Mouse (Mus musculus) kidney, embryonic 14.5 days (tissue): Measurements from ENCODE around the gene Carns1. TPM values are rescaled to one million over a fixed set of nuclear protein-coding genes. Genes with fewer than 3 reads are reported as not detected.

Experiments used
- ATAC-seq: fragments of 200-750 bp; cut with Nextera tagmentation; 2 replicates; pipeline ENCODE4 v1.8.0; 2017; ENCODE audit warnings: moderate number of reproducible peaks, mild to moderate bottlenecking, moderate TSS enrichment, moderate library complexity; ENCODE audit not compliant: low FRiP score, low TSS enrichment
- H3K27ac ChIP-seq: fragments of 300-500 bp; sonication (generic); 2 replicates; pipeline ENCODE4 v1.5.1; 2014; ENCODE audit warnings: low read depth, mild to moderate bottlenecking, low read length, moderate library complexity, mixed read lengths
- H3K27me3 ChIP-seq: fragments of 300-500 bp; sonication (generic); 2 replicates; pipeline ENCODE4 v1.6.1; 2014; ENCODE audit warnings: mild to moderate bottlenecking, low read length; ENCODE audit not compliant: control insufficient read depth, insufficient read depth
- H3K36me3 ChIP-seq: fragments of 300-500 bp; sonication (generic); 2 replicates; pipeline ENCODE4 v1.6.1; 2014; ENCODE audit warnings: low read length, mixed read lengths; ENCODE audit not compliant: control insufficient read depth, insufficient read depth
- H3K4me1 ChIP-seq: fragments of 300-500 bp; sonication (generic); 2 replicates; pipeline ENCODE4 v1.6.1; 2014; ENCODE audit warnings: low read length, mixed read lengths; ENCODE audit not compliant: control insufficient read depth, insufficient read depth
- H3K4me2 ChIP-seq: fragments of 300-500 bp; sonication (generic); replicated peaks from 2 replicates; pipeline ENCODE4 v1.6.1; 2014; ENCODE audit warnings: low read depth, mild to moderate bottlenecking, low read length
- H3K4me3 ChIP-seq: fragments of 300-500 bp; sonication (generic); 2 replicates; pipeline ENCODE4 v1.5.1; 2014; ENCODE audit warnings: mild to moderate bottlenecking, low read length
- H3K9ac ChIP-seq: fragments of 300-500 bp; sonication (generic); 2 replicates; pipeline ENCODE4 v1.6.1; 2014; ENCODE audit warnings: low read depth, mild to moderate bottlenecking, low read length, moderate library complexity
- H3K9me3 ChIP-seq: fragments of 300-500 bp; sonication (generic); 2 replicates; pipeline ENCODE4 v1.6.1; 2016; ENCODE audit warnings: low read length; ENCODE audit not compliant: control insufficient read depth
- WGBS: fragments of 180-500 bp; shearing (Covaris S2); extraction: QIAGEN DNeasy Blood & Tissue Kit; methylation state at CpG from one replicate; pipeline ENCODE4 v1.1.7; 2014; 5-methylcytosine and 5-hydroxymethylcytosine counted together
- polyA plus RNA-seq: library from polyadenylated mRNA; unstranded; fragments of >200 nt; fragmentation: Nextera tagmentation; extraction: Ambion mirVana; gene quantifications from 2 replicates; pipeline ENCODE4 v1.2.1, GENCODE M21; 2014

Gene Carns1
- polyA plus RNA-seq, 1 experiment from 2014 or later: 1.7 TPM

GRCm38 (mm10) chr19:4194776-4195650, 19.7 kb upstream of the Carns1 start:
- Histone ChIP-seq H3K27me3 (no peaks in the 10 kb centered on the region), H3K9me3 (no peaks in the 10 kb centered on the region), H3K4me2 (no peak overlapping the region), H3K27ac (peak overlapping the region; percentile 11; the same call in 1 of the 2 replicates), H3K9ac (peak overlapping the region; percentile 12; the same call in 1 of the 2 replicates), H3K4me1 (peaks cover 30% of the 10 kb centered on the region), H3K4me3 (no peak overlapping the region), H3K36me3 (peaks cover 66% of the 10 kb centered on the region)
- ATAC-seq: no peak
- WGBS: 78% methylated on average over 12 of the region's 12 CpGs

- Histone ChIP-seq H3K4me1 (peaks cover 29% of the 10 kb centered on the region), H3K4me3 (no peak overlapping the region), H3K27me3 (no peaks in the 10 kb centered on the region), H3K36me3 (peaks cover 57% of the 10 kb centered on the region), H3K27ac (no peak overlapping the region), H3K9ac (0 out of 2 replicates have a peak overlapping the region, but pooled peaks have one; percentile 12), H3K4me2 (peak overlapping the region; percentile 93; the same call in 1 of the 2 replicates), H3K9me3 (no peaks in the 10 kb centered on the region)
- no peak for ATAC-seq
- 87% methylated on average over 8 of the region's 8 CpGs for WGBS
Observed at GRCm38 (mm10) chr19:4194021-4194724, 18.9 kb upstream of the Carns1 start.

GRCm38 (mm10) chr19:4193129-4193528, 17.9 kb upstream of the Carns1 start:
- Histone ChIP-seq H3K27ac (peak overlapping the region; percentile 98; the same call in 1 of the 2 replicates), H3K4me1 (peaks cover 29% of the 10 kb centered on the region), H3K4me2 (peak overlapping the region; percentile 93), H3K36me3 (peaks cover 52% of the 10 kb centered on the region), H3K9ac (peak overlapping the region; percentile 97), H3K27me3 (no peaks in the 10 kb centered on the region), H3K9me3 (no peaks in the 10 kb centered on the region), H3K4me3 (peak overlapping the region; percentile 97)
- 69% methylated on average over 6 of the region's 6 CpGs for WGBS
- ATAC-seq: no peak

GRCm38 (mm10) chr19:4192251-4192985, 17.1 kb upstream of the Carns1 start:
- peaks cover 29% of the 10 kb centered on the region for H3K4me1 ChIP-seq
- peak overlapping the region; percentile 97 for H3K4me3 ChIP-seq
- no peak; the same call in none of the 2 replicates for ATAC-seq
- H3K27me3 ChIP-seq: no peaks in the 10 kb centered on the region
- WGBS: 1% methylated on average over 41 of the region's 52 CpGs
- H3K4me2 ChIP-seq: peak overlapping the region; percentile 93
- H3K9me3 ChIP-seq: no peaks in the 10 kb centered on the region
- peak overlapping the region; percentile 97 for H3K9ac ChIP-seq
- peak overlapping the region; percentile 98 for H3K27ac ChIP-seq
- H3K36me3 ChIP-seq: peaks cover 45% of the 10 kb centered on the region

- Histone ChIP-seq H3K27me3 (no peaks in the 10 kb centered on the region), H3K9ac (peak within 1 kb of the TSS; percentile 97), H3K4me1 (peaks cover 29% of the 10 kb centered on the region), H3K4me3 (peak within 1 kb of the TSS; percentile 97), H3K36me3 (peaks cover 37% of the 10 kb centered on the region), H3K9me3 (no peaks in the 10 kb centered on the region), H3K4me2 (peak within 1 kb of the TSS; percentile 93), H3K27ac (peak within 1 kb of the TSS; percentile 98)
- ATAC-seq: peak; percentile 93
- 4% methylated on average over 41 of the region's 47 CpGs for WGBS
Observed at GRCm38 (mm10) chr19:4191528-4192250, 16.4 kb upstream of the Carns1 start, which contains the start of gene Ppp1ca. TSS of gene Ppp1ca (plus strand) at chr19:4192065.

- Histone ChIP-seq H3K4me1 (peaks cover 22% of the 10 kb centered on the region), H3K9ac (peak within 1 kb of the TSS; percentile 97), H3K9me3 (no peaks in the 10 kb centered on the region), H3K27me3 (no peaks in the 10 kb centered on the region), H3K36me3 (peaks cover 30% of the 10 kb centered on the region), H3K27ac (peak within 1 kb of the TSS; percentile 98), H3K4me2 (peak within 1 kb of the TSS; percentile 93), H3K4me3 (peak within 1 kb of the TSS; percentile 97)
- WGBS: 34% methylated on average over 4 of the region's 4 CpGs
- ATAC-seq: no peak
Observed at GRCm38 (mm10) chr19:4190831-4191334, 15.6 kb upstream of the Carns1 start, which contains the start of gene Tbc1d10c. TSS of gene Tbc1d10c (minus strand) at chr19:4191284.

GRCm38 (mm10) chr19:4189051-4189620, 13.9 kb upstream of the Carns1 start:
- 84% methylated on average over 12 of the region's 12 CpGs for WGBS
- peaks cover 13% of the 10 kb centered on the region for H3K36me3 ChIP-seq
- H3K4me1 ChIP-seq: peaks cover 30% of the 10 kb centered on the region
- H3K9ac ChIP-seq: no peak overlapping the region
- no peaks in the 10 kb centered on the region for H3K9me3 ChIP-seq
- no peak overlapping the region for H3K4me2 ChIP-seq
- H3K27ac ChIP-seq: no peak overlapping the region
- ATAC-seq: no peak
- H3K4me3 ChIP-seq: no peak overlapping the region
- no peaks in the 10 kb centered on the region for H3K27me3 ChIP-seq

- no peak overlapping the region for H3K4me3 ChIP-seq
- no peak overlapping the region for H3K27ac ChIP-seq
- no peaks in the 10 kb centered on the region for H3K36me3 ChIP-seq
- peaks cover 17% of the 10 kb centered on the region for H3K4me1 ChIP-seq
- no peak overlapping the region for H3K4me2 ChIP-seq
- no peak overlapping the region for H3K9ac ChIP-seq
- WGBS: 50% methylated on average over 3 of the region's 3 CpGs
- no peaks in the 10 kb centered on the region for H3K9me3 ChIP-seq
- no peak for ATAC-seq
- H3K27me3 ChIP-seq: no peaks in the 10 kb centered on the region
Observed at GRCm38 (mm10) chr19:4187303-4187702, 12.0 kb upstream of the Carns1 start.
